Mouse (Mus musculus) urinary bladder, postnatal 36 days (tissue): ENCODE measurements around the gene Krt26.

ENCODE experiments used
- DNase-seq, 2 experiments: peaks; one replicate each; pipeline ENCODE4 v3.0.0; 2022; ENCODE audit warnings: low spot score in 2 of 2, mixed read lengths in 1 of 2

The Krt26 gene

GRCm38 (mm10) chr11:99284833-99285312 is 52.9 kb downstream of the Krt26 start, which contains the start of gene Krt24:
TSS of gene Krt24 (minus strand) at chr11:99285262.
- no peak for DNase-seq

- no peak for DNase-seq
These were observed 53.8 kb downstream of the Krt26 start for GRCm38 (mm10) chr11:99284011-99284410.

- no peak for DNase-seq
These were observed 54.4 kb downstream of the Krt26 start for GRCm38 (mm10) chr11:99283334-99283733.

- DNase-seq = no peak
These were observed 56.6 kb downstream of the Krt26 start for GRCm38 (mm10) chr11:99281116-99281515.

GRCm38 (mm10) chr11:99279986-99280385 is 57.8 kb downstream of the Krt26 start:
- no peak for DNase-seq
